Mouse (Mus musculus) neural tube, embryonic 12.5 days (tissue): ENCODE results near the gene Hjurp. TPM values are rescaled to one million over a fixed set of nuclear protein-coding genes. Genes with fewer than 3 reads are reported as not detected.

Experiments used
- ATAC-seq: fragments of 200-750 bp; cut with Nextera tagmentation; 2 replicates; pipeline ENCODE4 v1.8.0; 2017; ENCODE audit warnings: low read depth, mild to moderate bottlenecking, moderate TSS enrichment, moderate library complexity; ENCODE audit not compliant: low FRiP score
- H3K27ac ChIP-seq: fragments of 300-500 bp; sonication (generic); 2 replicates; pipeline ENCODE4 v1.5.1; 2016
- H3K27me3 ChIP-seq: fragments of 300-500 bp; sonication (generic); replicated peaks from 2 replicates; pipeline ENCODE4 v1.6.1; 2016; ENCODE audit warnings: mild to moderate bottlenecking
- H3K36me3 ChIP-seq: fragments of 300-500 bp; sonication (generic); 2 replicates; pipeline ENCODE4 v1.6.1; 2016; ENCODE audit warnings: mild to moderate bottlenecking
- H3K4me1 ChIP-seq: fragments of 300-500 bp; sonication (generic); 2 replicates; pipeline ENCODE4 v1.6.1; 2016
- H3K4me2 ChIP-seq: fragments of 300-500 bp; sonication (generic); replicated peaks from 2 replicates; pipeline ENCODE4 v1.6.1; 2016; ENCODE audit warnings: mild to moderate bottlenecking
- H3K4me3 ChIP-seq: fragments of 300-500 bp; sonication (generic); 2 replicates; pipeline ENCODE4 v1.5.1; 2016
- H3K9ac ChIP-seq: fragments of 300-500 bp; sonication (generic); 2 replicates; pipeline ENCODE4 v1.6.1; 2016; ENCODE audit warnings: mild to moderate bottlenecking
- H3K9me3 ChIP-seq: fragments of 300-500 bp; sonication (generic); 2 replicates; pipeline ENCODE4 v1.6.1; 2016; ENCODE audit warnings: mild to moderate bottlenecking
- WGBS: fragments of 180-500 bp; shearing (Covaris S2); methylation state at CpG from one replicate; pipeline ENCODE4 v1.1.7; 2016; 5-methylcytosine and 5-hydroxymethylcytosine counted together
- polyA plus RNA-seq: library from polyadenylated mRNA; unstranded; fragments of >200 nt; fragmentation: Nextera tagmentation; extraction: Ambion mirVana; gene quantifications from 2 replicates; pipeline ENCODE4 v1.2.1, GENCODE M21; 2016

Hjurp gene
- polyA plus RNA-seq, 1 experiment from 2014 or later, result 135 TPM

DNA sequence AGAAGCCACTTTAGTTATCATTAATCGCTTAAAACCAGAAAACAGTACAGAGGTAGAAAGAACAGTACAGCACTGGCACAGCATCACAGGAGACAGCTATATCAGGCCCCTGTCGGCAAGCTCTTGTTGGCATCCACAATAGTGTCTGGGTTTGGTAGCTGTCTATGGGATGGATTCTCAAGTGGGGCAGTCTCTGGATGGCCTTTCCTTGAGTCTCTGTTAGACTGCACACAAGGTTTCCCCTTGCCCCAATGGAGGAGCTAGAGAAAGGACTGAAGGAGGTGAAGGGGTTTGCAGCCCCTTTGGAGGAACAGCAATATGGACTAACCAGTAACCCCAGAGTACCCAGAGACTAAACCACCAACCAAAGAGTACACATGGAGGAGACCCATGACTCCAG, 14.6 kb upstream of the Hjurp start:
- no peak overlapping the region for H3K9ac ChIP-seq
- no peaks in the 10 kb centered on the region for H3K36me3 ChIP-seq
- no peak overlapping the region for H3K4me2 ChIP-seq
- H3K4me3 ChIP-seq, result no peak overlapping the region
- WGBS, result 57% methylated on average over 2 of the region's 2 CpGs
- no peak for ATAC-seq
- no peaks in the 10 kb centered on the region for H3K27me3 ChIP-seq
- H3K4me1 ChIP-seq, result no peaks in the 10 kb centered on the region
- no peak overlapping the region for H3K27ac ChIP-seq
- H3K9me3 ChIP-seq, result peaks cover 67% of the 10 kb centered on the region

DNA sequence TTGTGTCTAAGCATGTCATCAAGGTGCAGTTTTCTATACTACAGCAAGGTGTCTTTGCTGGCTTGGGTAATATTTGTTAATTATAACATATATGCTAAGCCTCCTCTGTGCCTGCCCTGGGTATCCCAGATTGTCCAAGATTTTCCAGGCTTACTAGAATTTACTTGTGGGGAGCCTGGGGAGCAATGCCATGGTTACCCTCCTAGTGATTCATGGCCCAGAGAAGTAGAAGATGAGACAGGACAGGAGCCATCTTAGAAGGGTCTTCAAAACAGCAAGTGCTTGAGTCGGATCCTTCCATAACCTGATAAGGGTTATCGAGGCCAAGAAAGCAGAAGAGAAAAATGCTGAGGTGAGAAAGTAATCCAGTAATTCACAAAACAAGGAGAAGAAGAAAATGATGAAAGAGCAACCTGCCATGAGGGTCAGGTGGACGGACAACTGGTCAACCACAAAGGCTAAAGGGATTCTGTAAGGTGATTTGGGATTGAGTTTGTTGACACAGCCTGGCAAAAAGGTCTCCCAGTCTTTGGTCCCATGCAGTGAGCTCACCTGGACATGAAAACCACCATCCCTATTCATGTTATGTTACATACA, 14.1 kb upstream of the Hjurp start:
- WGBS, result 67% methylated on average over 3 of the region's 3 CpGs
- no peak for ATAC-seq
- H3K9me3 ChIP-seq, result peaks cover 69% of the 10 kb centered on the region
- H3K4me2 ChIP-seq, result no peak overlapping the region
- H3K9ac ChIP-seq, result no peak overlapping the region
- no peak overlapping the region for H3K27ac ChIP-seq
- no peak overlapping the region for H3K4me3 ChIP-seq
- H3K4me1 ChIP-seq, result no peaks in the 10 kb centered on the region
- no peaks in the 10 kb centered on the region for H3K36me3 ChIP-seq
- no peaks in the 10 kb centered on the region for H3K27me3 ChIP-seq

DNA sequence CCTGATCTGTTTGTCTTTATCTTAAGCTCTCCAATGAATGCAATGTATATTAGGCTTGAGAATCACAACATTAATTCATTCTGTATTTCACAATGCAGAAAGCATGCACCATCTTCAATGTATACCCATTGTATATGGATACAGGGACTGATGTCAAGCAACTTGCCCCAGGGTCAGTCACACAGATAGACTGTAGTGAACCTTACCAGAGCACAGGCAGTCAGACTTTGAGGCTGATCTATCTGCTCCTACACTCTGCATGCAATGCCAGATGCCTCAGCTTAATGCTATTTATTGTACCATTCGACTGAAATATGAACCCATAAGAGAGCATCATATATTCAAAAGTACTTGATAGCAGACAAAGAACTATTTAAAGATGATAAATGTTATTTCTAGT, 13.1 kb upstream of the Hjurp start:
- no peak overlapping the region for H3K27ac ChIP-seq
- no peaks in the 10 kb centered on the region for H3K4me1 ChIP-seq
- ATAC-seq, result 0 out of 2 replicates have a peak, but pooled peaks have one; percentile 17
- no peaks in the 10 kb centered on the region for H3K27me3 ChIP-seq
- H3K9ac ChIP-seq, result no peak overlapping the region
- H3K4me2 ChIP-seq, result no peak overlapping the region
- WGBS, result 72% methylated on average over 1 of the region's 1 CpGs
- H3K4me3 ChIP-seq, result no peak overlapping the region
- no peaks in the 10 kb centered on the region for H3K36me3 ChIP-seq
- peaks cover 69% of the 10 kb centered on the region for H3K9me3 ChIP-seq

DNA sequence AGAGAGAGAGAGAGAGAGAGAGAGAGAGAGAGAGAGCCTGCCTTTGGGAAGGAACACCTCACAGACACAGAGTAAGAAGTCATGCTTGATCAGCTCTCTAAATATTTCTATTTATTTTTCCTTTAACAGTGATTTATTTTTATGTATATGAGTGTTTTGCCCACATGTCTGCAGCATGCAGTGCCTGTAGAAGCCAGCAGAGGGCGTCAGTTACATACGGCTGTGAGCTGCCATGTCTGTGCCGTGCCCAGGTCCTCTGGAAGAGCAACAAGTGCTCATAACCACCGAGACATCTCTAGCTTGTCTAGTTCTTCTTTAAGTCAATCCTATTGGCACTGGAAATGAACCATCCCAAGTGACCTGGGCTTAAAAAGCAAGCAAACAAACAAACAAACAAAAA, 12.5 kb upstream of the Hjurp start:
- no peaks in the 10 kb centered on the region for H3K4me1 ChIP-seq
- ATAC-seq, result no peak
- no peak overlapping the region for H3K27ac ChIP-seq
- no peaks in the 10 kb centered on the region for H3K36me3 ChIP-seq
- no peaks in the 10 kb centered on the region for H3K27me3 ChIP-seq
- WGBS, result 42% methylated on average over 4 of the region's 4 CpGs
- H3K4me3 ChIP-seq, result no peak overlapping the region
- no peak overlapping the region for H3K9ac ChIP-seq
- no peak overlapping the region for H3K4me2 ChIP-seq
- peaks cover 69% of the 10 kb centered on the region for H3K9me3 ChIP-seq

DNA sequence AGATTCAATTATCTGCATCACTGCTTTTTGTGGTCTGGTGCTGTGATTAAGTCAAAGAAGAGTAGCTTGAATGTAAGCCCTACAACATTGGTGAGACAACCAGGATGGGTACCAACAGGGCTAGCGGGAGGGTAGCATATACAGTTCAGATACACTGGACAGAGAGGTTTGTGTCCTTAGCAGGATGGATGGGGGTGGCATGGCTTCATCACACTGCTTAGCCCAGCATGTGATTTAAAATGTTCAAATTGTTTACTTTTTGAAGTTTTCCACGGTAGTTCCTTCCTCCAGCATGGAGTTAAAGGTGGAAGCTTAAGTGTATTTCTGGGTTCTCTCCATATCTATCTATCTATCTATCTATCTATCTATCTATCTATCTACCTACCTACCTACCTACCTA, 11.7 kb upstream of the Hjurp start:
- WGBS, result 46% methylated on average over 2 of the region's 2 CpGs

DNA sequence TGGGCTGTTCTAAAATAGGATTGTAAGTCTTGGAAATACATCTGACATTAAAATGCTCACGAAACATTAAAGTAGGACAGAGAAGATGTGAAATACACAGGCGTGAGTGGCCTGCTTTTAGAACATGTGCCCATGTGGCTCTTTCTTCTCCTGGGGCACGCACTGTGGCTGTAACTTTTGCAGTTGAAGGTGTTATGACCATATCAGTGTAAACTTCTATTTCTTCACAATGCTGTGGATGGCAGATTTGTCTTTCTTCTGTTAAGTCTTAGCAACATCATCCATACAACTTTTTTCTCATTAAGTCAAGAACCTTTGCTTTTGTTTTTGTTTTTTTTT, 11.3 kb upstream of the Hjurp start:
- no peak for ATAC-seq
- Histone ChIP-seq H3K36me3 (no peaks in the 10 kb centered on the region), H3K9me3 (peaks cover 75% of the 10 kb centered on the region), H3K4me3 (no peak overlapping the region), H3K9ac (no peak overlapping the region), H3K4me1 (no peaks in the 10 kb centered on the region), H3K4me2 (no peak overlapping the region), H3K27me3 (no peaks in the 10 kb centered on the region), H3K27ac (no peak overlapping the region)
- 68% methylated on average over 3 of the region's 3 CpGs for WGBS

More for the DNA sequence above, 11.7 kb upstream of the Hjurp start:
- Histone ChIP-seq H3K4me1 (no peaks in the 10 kb centered on the region), H3K27me3 (no peaks in the 10 kb centered on the region), H3K4me3 (no peak overlapping the region), H3K9me3 (peaks cover 71% of the 10 kb centered on the region), H3K27ac (no peak overlapping the region), H3K4me2 (no peak overlapping the region), H3K9ac (no peak overlapping the region), H3K36me3 (no peaks in the 10 kb centered on the region)
- no peak for ATAC-seq

DNA sequence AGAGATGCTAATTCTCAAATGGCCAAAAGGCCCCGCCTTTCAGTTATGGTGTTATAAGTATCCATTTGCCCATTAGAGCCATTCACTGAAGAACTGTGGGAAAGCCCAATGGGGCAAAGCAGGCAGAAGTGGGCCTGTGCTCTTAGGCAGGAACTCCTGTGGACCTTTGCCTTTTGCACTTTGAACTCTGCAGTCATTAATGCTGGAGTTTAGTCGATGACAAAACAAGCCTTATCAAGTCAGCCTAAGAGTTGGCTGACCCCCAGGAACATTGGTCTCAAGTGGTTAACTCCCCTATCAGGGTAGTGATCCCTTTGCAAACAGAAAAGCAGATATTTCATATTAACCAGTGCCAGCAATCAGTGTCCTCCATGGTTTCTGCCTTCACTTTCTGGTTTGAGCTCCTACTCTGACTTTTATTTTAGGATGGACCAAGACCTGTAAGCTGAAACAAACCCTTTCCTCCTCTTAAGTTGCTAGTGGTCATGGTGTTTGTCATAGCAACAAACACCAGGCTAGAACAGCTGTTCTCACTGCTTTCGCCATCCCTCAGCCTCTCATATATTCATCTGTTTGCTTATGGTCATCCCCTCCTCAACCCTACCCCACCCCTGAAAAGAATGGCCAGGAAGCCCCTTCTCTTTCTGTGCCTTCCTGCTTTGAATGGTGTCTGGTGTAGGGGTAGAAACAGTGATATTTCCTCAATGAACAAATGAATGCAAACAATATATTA, 10.8 kb upstream of the Hjurp start:
- ATAC-seq, result no peak
- Histone ChIP-seq H3K9me3 (peaks cover 80% of the 10 kb centered on the region), H3K27ac (no peak overlapping the region), H3K4me3 (no peak overlapping the region), H3K4me1 (no peaks in the 10 kb centered on the region), H3K9ac (no peak overlapping the region), H3K36me3 (no peaks in the 10 kb centered on the region), H3K27me3 (no peaks in the 10 kb centered on the region), H3K4me2 (no peak overlapping the region)
- 45% methylated on average over 3 of the region's 3 CpGs for WGBS

DNA sequence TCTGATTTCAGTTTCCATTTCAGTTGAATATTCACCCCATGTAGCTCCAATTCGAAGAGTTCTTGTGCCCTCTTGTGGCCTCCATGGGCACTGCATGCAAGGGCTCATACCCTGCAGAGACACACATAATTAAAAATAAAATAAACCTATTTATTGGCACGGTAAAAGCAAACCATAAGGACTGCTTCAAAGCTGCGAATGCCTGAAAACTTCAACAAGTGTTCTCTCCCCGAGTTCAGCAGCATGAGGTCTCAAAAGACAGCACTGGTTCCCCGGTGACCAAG, 10.2 kb upstream of the Hjurp start:
- Histone ChIP-seq H3K9me3 (peaks cover 86% of the 10 kb centered on the region), H3K4me2 (no peak overlapping the region), H3K4me3 (no peak overlapping the region), H3K36me3 (no peaks in the 10 kb centered on the region), H3K9ac (no peak overlapping the region), H3K27me3 (no peaks in the 10 kb centered on the region), H3K27ac (no peak overlapping the region), H3K4me1 (no peaks in the 10 kb centered on the region)
- no peak for ATAC-seq
- WGBS, result 36% methylated on average over 5 of the region's 5 CpGs

DNA sequence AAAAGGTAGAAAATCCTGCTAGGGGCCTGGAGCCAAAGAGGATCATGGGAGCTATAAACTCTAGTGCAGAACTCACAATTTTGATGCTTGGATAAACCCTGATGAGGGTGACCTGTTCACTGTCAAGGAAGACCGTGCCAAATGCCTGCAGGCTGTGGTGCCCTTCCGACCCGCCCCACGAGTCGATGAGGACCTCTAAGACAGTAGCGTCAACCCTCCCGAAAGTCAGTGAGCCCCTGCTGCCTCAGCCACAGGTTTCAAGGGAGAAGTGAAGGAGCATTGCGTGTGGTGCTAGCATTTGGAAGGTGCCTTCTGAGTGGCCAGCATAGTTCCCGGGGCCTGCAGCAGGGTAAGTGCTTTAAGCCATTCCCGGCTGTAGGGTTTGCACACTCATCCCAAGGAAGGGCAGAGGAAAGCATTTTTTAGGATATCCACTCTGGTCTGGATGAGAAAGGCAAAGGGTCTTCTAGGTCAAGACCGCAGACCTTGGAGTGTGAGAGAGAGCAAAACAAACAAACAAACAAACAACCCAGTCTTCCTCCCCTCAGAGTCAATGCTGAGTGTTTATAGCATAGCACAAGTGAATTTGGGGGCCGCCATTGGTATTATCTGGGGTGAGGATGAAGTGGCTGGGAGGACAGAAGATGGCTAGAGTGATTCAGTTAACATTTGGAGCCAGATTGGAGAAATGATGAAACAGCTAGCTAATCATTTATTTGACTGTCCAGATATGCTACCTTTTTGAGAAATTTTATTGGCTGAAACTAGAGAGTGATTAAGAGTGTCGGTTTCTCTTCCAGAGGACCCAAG, 9.7 kb upstream of the Hjurp start:
- H3K27ac ChIP-seq, result no peak overlapping the region
- H3K9me3 ChIP-seq, result peaks cover 87% of the 10 kb centered on the region
- no peak overlapping the region for H3K4me2 ChIP-seq
- 75% methylated on average over 13 of the region's 13 CpGs for WGBS
- no peak overlapping the region for H3K9ac ChIP-seq
- H3K4me3 ChIP-seq, result no peak overlapping the region
- no peak for ATAC-seq
- H3K36me3 ChIP-seq, result no peaks in the 10 kb centered on the region
- H3K4me1 ChIP-seq, result no peaks in the 10 kb centered on the region
- H3K27me3 ChIP-seq, result no peaks in the 10 kb centered on the region

DNA sequence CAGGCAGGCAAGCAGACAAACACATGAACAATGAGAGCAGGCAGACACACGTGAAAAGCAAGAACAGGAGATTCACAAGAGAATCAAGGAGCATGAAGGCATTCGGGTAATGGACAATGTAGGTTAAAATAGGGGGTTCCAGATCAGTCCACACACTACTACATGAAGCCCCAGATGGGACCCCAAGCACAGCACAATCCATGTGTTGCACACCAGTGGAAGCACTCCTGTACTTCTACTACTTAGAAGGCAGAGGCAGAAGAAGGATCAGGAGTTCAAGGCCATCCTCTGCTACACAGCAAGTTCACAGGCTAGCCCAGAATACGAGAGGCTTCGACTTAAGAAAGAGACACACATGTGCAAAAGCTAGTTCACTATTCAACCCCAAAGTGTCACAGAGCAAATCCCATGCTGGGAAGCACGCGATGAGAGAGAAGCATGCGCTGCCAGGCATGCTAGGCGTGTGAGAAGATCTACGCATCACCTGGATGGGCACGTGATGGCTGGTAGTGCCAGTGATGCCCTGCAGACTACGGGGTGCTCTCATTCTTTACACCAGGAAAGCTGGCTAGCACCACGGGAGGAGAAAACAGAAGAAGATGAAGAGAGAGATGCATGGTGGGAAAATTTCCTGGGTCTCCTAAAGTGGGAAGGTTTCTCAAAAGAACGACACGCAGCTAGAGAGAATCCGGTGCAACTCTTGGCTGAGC, 8.9 kb upstream of the Hjurp start:
- no peaks in the 10 kb centered on the region for H3K36me3 ChIP-seq
- no peak overlapping the region for H3K4me2 ChIP-seq
- ATAC-seq, result no peak
- no peak overlapping the region for H3K27ac ChIP-seq
- no peaks in the 10 kb centered on the region for H3K27me3 ChIP-seq
- WGBS, result 82% methylated on average over 15 of the region's 15 CpGs
- H3K4me1 ChIP-seq, result no peaks in the 10 kb centered on the region
- H3K9me3 ChIP-seq, result peaks cover 84% of the 10 kb centered on the region
- H3K9ac ChIP-seq, result no peak overlapping the region
- H3K4me3 ChIP-seq, result no peak overlapping the region

DNA sequence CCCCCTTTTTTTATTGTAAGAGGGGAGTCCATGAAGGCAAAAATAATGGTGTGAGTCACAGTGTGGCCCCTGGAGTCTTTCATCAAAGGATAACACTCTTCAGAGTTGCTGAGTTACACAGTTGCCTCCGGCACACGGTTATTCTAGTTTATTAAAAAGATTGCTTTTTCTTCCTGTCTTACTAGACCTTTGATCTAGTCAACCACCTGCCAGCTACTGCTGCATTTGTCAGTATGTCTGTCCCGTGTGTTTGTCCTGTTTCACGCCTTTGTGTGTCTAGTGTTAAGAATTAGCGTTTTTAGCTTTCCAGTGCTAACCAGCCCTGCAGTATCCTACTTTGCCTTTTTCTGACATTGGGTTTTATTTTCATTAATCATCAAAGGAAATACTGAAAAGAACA, 8.2 kb upstream of the Hjurp start:
- WGBS, result 67% methylated on average over 5 of the region's 5 CpGs
- H3K9ac ChIP-seq, result no peak overlapping the region
- ATAC-seq, result no peak
- no peak overlapping the region for H3K4me2 ChIP-seq
- H3K4me1 ChIP-seq, result no peaks in the 10 kb centered on the region
- no peak overlapping the region for H3K4me3 ChIP-seq
- no peak overlapping the region for H3K27ac ChIP-seq
- H3K36me3 ChIP-seq, result no peaks in the 10 kb centered on the region
- H3K27me3 ChIP-seq, result no peaks in the 10 kb centered on the region
- peaks cover 79% of the 10 kb centered on the region for H3K9me3 ChIP-seq

DNA sequence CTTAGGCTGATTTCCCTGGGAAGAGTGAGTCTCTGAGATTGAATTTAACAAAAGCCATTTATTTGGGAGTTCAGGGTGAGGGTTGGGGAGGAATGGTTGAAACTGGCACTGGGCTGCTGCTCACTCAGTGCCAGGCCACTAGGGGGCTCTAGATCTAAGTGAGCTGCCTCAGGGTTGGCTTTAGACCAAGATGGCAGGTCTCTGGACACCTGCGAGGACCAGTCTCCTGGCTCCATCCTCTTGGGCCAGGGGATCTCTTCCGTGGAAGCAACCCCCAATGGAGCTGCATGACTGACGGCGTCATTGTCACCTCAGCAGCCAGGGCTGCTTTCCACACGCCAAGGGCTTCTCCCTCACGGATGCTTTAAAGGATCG, 7.5 kb upstream of the Hjurp start:
- no peaks in the 10 kb centered on the region for H3K4me1 ChIP-seq
- no peaks in the 10 kb centered on the region for H3K27me3 ChIP-seq
- no peaks in the 10 kb centered on the region for H3K36me3 ChIP-seq
- no peak overlapping the region for H3K4me3 ChIP-seq
- 62% methylated on average over 7 of the region's 7 CpGs for WGBS
- ATAC-seq, result 0 out of 2 replicates have a peak, but pooled peaks have one; percentile 3
- no peak overlapping the region for H3K9ac ChIP-seq
- no peak overlapping the region for H3K4me2 ChIP-seq
- H3K27ac ChIP-seq, result no peak overlapping the region
- peaks cover 72% of the 10 kb centered on the region for H3K9me3 ChIP-seq
